Mouse (Mus musculus): Measurements from ENCODE around the gene Vps8. TPM values are rescaled to one million over a fixed set of nuclear protein-coding genes. Genes with fewer than 3 reads are reported as not detected.

Gene Vps8
- polyA plus RNA-seq, 1 experiment from 2014 or later: 27.0 TPM

GRCm38 (mm10) chr16:21412593-21413047 lies 10.3 kb upstream of the Vps8 start:
- no peak overlapping the region for H3K9ac ChIP-seq (ENCODE audit: low read depth, low read length)
- 23% methylated on average over 8 of the region's 8 CpGs for WGBS
- H3K27me3 ChIP-seq (ENCODE audit: control insufficient read depth, insufficient read depth, low read length): no peaks in the 10 kb centered on the region

DNA sequence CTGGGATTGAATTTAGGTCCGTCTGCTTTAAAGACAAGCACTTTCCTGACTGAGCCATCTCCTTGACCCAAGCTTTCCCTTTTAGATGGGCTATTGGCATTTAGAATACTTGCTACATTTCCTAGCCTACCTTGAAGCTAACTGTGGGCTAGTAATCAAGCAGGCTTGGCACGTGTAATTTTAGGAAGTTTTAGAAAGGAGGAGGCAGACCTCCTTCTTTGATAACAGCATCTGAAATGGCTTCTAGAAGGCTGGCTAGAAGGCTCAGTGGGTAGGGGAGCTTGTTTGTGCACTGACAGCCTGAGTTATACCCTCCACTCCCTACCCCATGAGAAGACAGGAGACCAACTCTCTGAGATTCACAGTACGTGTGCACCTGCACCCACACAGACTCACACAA lies 9.1 kb upstream of the Vps8 start:
- ATAC-seq (ENCODE audit: low FRiP score) (no peak), DNase-seq (ENCODE audit: low spot score) (no peak)
- Histone ChIP-seq H3K4me3 (ENCODE audit: low read depth, low read length) (no peak overlapping the region), H3K9ac (ENCODE audit: low read depth, low read length) (no peak overlapping the region), H3K27me3 (ENCODE audit: control insufficient read depth, insufficient read depth, low read length) (no peaks in the 10 kb centered on the region), H3K4me2 (replicated peaks; ENCODE audit: low read depth, low read length) (no peak overlapping the region), H3K36me3 (ENCODE audit: control insufficient read depth, insufficient read depth, low read length) (no peaks in the 10 kb centered on the region), H3K9me3 (ENCODE audit: control insufficient read depth, low read length) (no peaks in the 10 kb centered on the region), H3K27ac (ENCODE audit: low read depth, low read length) (no peak overlapping the region), H3K4me1 (replicated peaks; ENCODE audit: control insufficient read depth, insufficient read depth, low read length) (no peaks in the 10 kb centered on the region)
- 83% methylated on average over 3 of the region's 3 CpGs for WGBS

More at GRCm38 (mm10) chr16:21412593-21413047, 10.3 kb upstream of the Vps8 start:
- Histone ChIP-seq H3K27ac (ENCODE audit: low read depth, low read length) (no peak overlapping the region), H3K9me3 (ENCODE audit: control insufficient read depth, low read length) (no peaks in the 10 kb centered on the region), H3K4me1 (replicated peaks; ENCODE audit: control insufficient read depth, insufficient read depth, low read length) (no peaks in the 10 kb centered on the region), H3K4me3 (ENCODE audit: low read depth, low read length) (no peak overlapping the region), H3K36me3 (ENCODE audit: control insufficient read depth, insufficient read depth, low read length) (no peaks in the 10 kb centered on the region), H3K4me2 (replicated peaks; ENCODE audit: low read depth, low read length) (no peak overlapping the region)
- DNase-seq (ENCODE audit: low spot score): peak; percentile 94
- peak; percentile 64 for ATAC-seq (ENCODE audit: low FRiP score)

DNA sequence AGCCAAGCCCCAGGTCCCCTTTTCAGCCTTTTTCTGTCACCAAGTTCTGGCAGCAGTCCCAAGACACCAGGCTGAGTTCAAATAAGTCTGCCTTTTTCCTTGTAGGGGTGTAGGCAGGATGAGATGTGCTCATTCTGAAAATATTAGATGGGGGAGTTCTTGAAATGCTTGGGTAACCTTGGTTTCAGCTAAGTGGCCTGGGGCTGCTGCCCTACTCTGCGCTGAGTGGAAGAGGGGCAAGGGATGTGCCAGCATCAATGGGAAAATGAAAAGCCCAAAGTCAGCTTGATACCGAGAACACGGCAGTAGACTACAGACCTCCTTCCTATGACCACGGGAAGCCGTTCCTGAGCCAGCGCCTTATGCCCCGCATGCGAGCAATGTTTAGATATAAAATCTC lies 7.8 kb upstream of the Vps8 start:
- ATAC-seq (ENCODE audit: low FRiP score): no peak
- 97% methylated on average over 8 of the region's 8 CpGs for WGBS
- H3K4me3 ChIP-seq (ENCODE audit: low read depth, low read length): no peak overlapping the region

GRCm38 (mm10) chr16:21418012-21418411 lies 4.9 kb upstream of the Vps8 start:
- no peak for DNase-seq (ENCODE audit: low spot score)
- ATAC-seq (ENCODE audit: low FRiP score): no peak
- Histone ChIP-seq H3K4me1 (replicated peaks; ENCODE audit: control insufficient read depth, insufficient read depth, low read length) (no peaks in the 10 kb centered on the region), H3K27ac (ENCODE audit: low read depth, low read length) (no peak overlapping the region), H3K9ac (ENCODE audit: low read depth, low read length) (no peak overlapping the region), H3K36me3 (ENCODE audit: control insufficient read depth, insufficient read depth, low read length) (no peaks in the 10 kb centered on the region), H3K9me3 (ENCODE audit: control insufficient read depth, low read length) (no peaks in the 10 kb centered on the region), H3K27me3 (ENCODE audit: control insufficient read depth, insufficient read depth, low read length) (no peaks in the 10 kb centered on the region), H3K4me3 (ENCODE audit: low read depth, low read length) (no peak overlapping the region), H3K4me2 (replicated peaks; ENCODE audit: low read depth, low read length) (no peak overlapping the region)
- 51% methylated on average over 5 of the region's 5 CpGs for WGBS

More for the DNA sequence above, 7.8 kb upstream of the Vps8 start:
- Histone ChIP-seq H3K36me3 (ENCODE audit: control insufficient read depth, insufficient read depth, low read length) (no peaks in the 10 kb centered on the region), H3K27ac (ENCODE audit: low read depth, low read length) (no peak overlapping the region), H3K27me3 (ENCODE audit: control insufficient read depth, insufficient read depth, low read length) (no peaks in the 10 kb centered on the region), H3K4me2 (replicated peaks; ENCODE audit: low read depth, low read length) (no peak overlapping the region), H3K9me3 (ENCODE audit: control insufficient read depth, low read length) (no peaks in the 10 kb centered on the region), H3K4me1 (replicated peaks; ENCODE audit: control insufficient read depth, insufficient read depth, low read length) (no peaks in the 10 kb centered on the region), H3K9ac (ENCODE audit: low read depth, low read length) (no peak overlapping the region)
- no peak for DNase-seq (ENCODE audit: low spot score)

GRCm38 (mm10) chr16:21423546-21423910 lies 610 bp downstream of the Vps8 start:
- Histone ChIP-seq H3K4me3 (ENCODE audit: low read depth, low read length) (peak overlapping the region; percentile 87), H3K36me3 (ENCODE audit: control insufficient read depth, insufficient read depth, low read length) (no peaks in the 10 kb centered on the region), H3K27me3 (ENCODE audit: control insufficient read depth, insufficient read depth, low read length) (no peaks in the 10 kb centered on the region), H3K9me3 (ENCODE audit: control insufficient read depth, low read length) (no peaks in the 10 kb centered on the region), H3K4me2 (replicated peaks; ENCODE audit: low read depth, low read length) (peak overlapping the region; percentile 99), H3K27ac (ENCODE audit: low read depth, low read length) (peak overlapping the region; percentile 68), H3K9ac (ENCODE audit: low read depth, low read length) (peak overlapping the region; percentile 82), H3K4me1 (replicated peaks; ENCODE audit: control insufficient read depth, insufficient read depth, low read length) (no peaks in the 10 kb centered on the region)
- 4% methylated on average over 10 of the region's 10 CpGs for WGBS
- ATAC-seq (ENCODE audit: low FRiP score) (peak; percentile 75), DNase-seq (ENCODE audit: low spot score) (no peak)

- no peak overlapping the region for H3K9ac ChIP-seq (ENCODE audit: low read depth, low read length)
- ATAC-seq (ENCODE audit: low FRiP score) (no peak), DNase-seq (ENCODE audit: low spot score) (no peak)
- no peak overlapping the region for H3K27ac ChIP-seq (ENCODE audit: low read depth, low read length)
- H3K27me3 ChIP-seq (ENCODE audit: control insufficient read depth, insufficient read depth, low read length): no peaks in the 10 kb centered on the region
- no peak overlapping the region for H3K4me3 ChIP-seq (ENCODE audit: low read depth, low read length)
- H3K4me1 ChIP-seq (replicated peaks; ENCODE audit: control insufficient read depth, insufficient read depth, low read length): no peaks in the 10 kb centered on the region
- 86% methylated on average over 5 of the region's 5 CpGs for WGBS
- no peak overlapping the region for H3K4me2 ChIP-seq (replicated peaks; ENCODE audit: low read depth, low read length)
- H3K9me3 ChIP-seq (ENCODE audit: control insufficient read depth, low read length): no peaks in the 10 kb centered on the region
- H3K36me3 ChIP-seq (ENCODE audit: control insufficient read depth, insufficient read depth, low read length): no peaks in the 10 kb centered on the region
These were observed 5.2 kb downstream of the Vps8 start for GRCm38 (mm10) chr16:21428131-21428530.

GRCm38 (mm10) chr16:21430377-21431060 lies 7.6 kb downstream of the Vps8 start:
- DNase-seq (ENCODE audit: low spot score): no peak
- H3K4me2 ChIP-seq (replicated peaks; ENCODE audit: low read depth, low read length): no peak overlapping the region
- H3K27ac ChIP-seq (ENCODE audit: low read depth, low read length): no peak overlapping the region
- no peaks in the 10 kb centered on the region for H3K36me3 ChIP-seq (ENCODE audit: control insufficient read depth, insufficient read depth, low read length)
- H3K4me1 ChIP-seq (replicated peaks; ENCODE audit: control insufficient read depth, insufficient read depth, low read length): no peaks in the 10 kb centered on the region
- ATAC-seq (ENCODE audit: low FRiP score): no peak
- WGBS: 88% methylated on average over 2 of the region's 2 CpGs
- no peaks in the 10 kb centered on the region for H3K27me3 ChIP-seq (ENCODE audit: control insufficient read depth, insufficient read depth, low read length)
- H3K9ac ChIP-seq (ENCODE audit: low read depth, low read length): no peak overlapping the region
- no peaks in the 10 kb centered on the region for H3K9me3 ChIP-seq (ENCODE audit: control insufficient read depth, low read length)
- H3K4me3 ChIP-seq (ENCODE audit: low read depth, low read length): no peak overlapping the region

GRCm38 (mm10) chr16:21431614-21432013 lies 8.7 kb downstream of the Vps8 start:
- H3K27me3 ChIP-seq (ENCODE audit: control insufficient read depth, insufficient read depth, low read length): no peaks in the 10 kb centered on the region
- H3K9me3 ChIP-seq (ENCODE audit: control insufficient read depth, low read length): no peaks in the 10 kb centered on the region
- H3K4me2 ChIP-seq (replicated peaks; ENCODE audit: low read depth, low read length): no peak overlapping the region
- 93% methylated on average over 3 of the region's 3 CpGs for WGBS
- H3K9ac ChIP-seq (ENCODE audit: low read depth, low read length): no peak overlapping the region
- no peak overlapping the region for H3K27ac ChIP-seq (ENCODE audit: low read depth, low read length)
- no peaks in the 10 kb centered on the region for H3K4me1 ChIP-seq (replicated peaks; ENCODE audit: control insufficient read depth, insufficient read depth, low read length)
- H3K36me3 ChIP-seq (ENCODE audit: control insufficient read depth, insufficient read depth, low read length): no peaks in the 10 kb centered on the region
- DNase-seq (ENCODE audit: low spot score): peak; percentile 6
- no peak overlapping the region for H3K4me3 ChIP-seq (ENCODE audit: low read depth, low read length)
- ATAC-seq (ENCODE audit: low FRiP score): no peak

GRCm38 (mm10) chr16:21433543-21433942 lies 10.6 kb downstream of the Vps8 start:
- Histone ChIP-seq H3K4me1 (replicated peaks; ENCODE audit: control insufficient read depth, insufficient read depth, low read length) (no peaks in the 10 kb centered on the region), H3K9me3 (ENCODE audit: control insufficient read depth, low read length) (no peaks in the 10 kb centered on the region), H3K4me3 (ENCODE audit: low read depth, low read length) (no peak overlapping the region), H3K27ac (ENCODE audit: low read depth, low read length) (no peak overlapping the region), H3K4me2 (replicated peaks; ENCODE audit: low read depth, low read length) (no peak overlapping the region), H3K36me3 (ENCODE audit: control insufficient read depth, insufficient read depth, low read length) (no peaks in the 10 kb centered on the region), H3K9ac (ENCODE audit: low read depth, low read length) (no peak overlapping the region), H3K27me3 (ENCODE audit: control insufficient read depth, insufficient read depth, low read length) (no peaks in the 10 kb centered on the region)
- ATAC-seq (ENCODE audit: low FRiP score) (no peak), DNase-seq (ENCODE audit: low spot score) (peak; percentile 27)
- 40% methylated on average over 3 of the region's 3 CpGs for WGBS

Data from hindbrain, embryonic 11.5 days (tissue).